Mouse (Mus musculus): ENCODE measurements at regions not wholly inside any gene's neighbourhood (a gene's known extent, or its start where the extent isn't known, plus 50 kb on each side); places are given as distances from the start of the nearest gene placed in this dataset.

GRCm38 (mm10) chr11:8148485-8148825 lies 515.9 kb downstream of the Tns3 start:
- DNase-seq (ENCODE audit: low read depth, low spot score): no peak

DNA sequence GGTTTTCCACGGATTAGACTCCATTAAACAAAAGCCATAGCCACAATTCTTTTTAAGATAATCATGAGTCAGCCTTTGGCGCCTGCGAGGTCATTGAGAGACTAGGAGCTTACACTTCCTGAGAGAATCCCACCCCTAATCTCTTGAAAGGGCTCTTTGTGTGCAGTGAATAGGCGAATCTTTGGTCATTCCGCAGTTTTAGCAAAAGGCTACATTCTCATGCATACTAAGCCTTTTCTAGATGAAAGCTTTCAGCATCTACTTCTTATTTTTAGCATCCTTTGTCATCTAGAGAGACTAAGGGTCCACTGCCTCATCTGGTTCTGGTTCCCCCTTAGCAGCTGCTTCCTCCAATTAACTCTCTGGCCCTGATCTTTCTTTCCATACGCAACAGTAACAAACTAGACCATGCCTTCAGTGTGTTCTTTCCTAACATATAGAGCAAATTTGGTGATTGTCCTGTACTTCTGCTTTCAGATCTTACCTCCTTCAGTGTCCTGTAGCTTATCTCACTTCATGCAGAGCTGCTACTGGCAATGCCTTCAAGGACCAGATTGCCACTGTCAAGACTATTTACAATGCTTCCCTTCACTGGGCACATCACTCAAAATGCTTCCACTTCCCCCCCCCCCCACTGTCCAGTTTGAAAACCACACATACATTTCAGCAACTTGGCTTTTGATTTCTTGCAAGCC lies 516.4 kb downstream of the Tns3 start:
- DNase-seq (ENCODE audit: low read depth, low spot score): no peak

DNA sequence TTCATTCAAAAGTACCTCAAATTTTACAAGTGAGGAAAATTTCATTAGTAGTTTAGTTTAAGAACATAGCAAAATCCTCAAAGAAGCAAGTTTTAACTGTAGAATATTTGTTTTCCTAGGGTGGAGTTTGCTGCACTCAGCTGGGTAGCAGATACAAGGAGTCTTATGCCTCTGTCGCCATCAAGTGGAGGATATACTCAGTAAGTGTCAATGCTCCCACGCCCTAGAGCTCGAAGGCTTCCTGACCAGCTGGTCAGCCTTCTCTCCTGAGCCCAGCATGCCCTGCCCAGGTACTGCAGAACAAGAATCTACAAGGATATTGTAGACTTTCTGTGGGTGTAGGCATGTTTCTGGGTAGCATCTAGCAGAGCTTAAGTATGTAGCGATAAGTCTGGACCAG lies 527.0 kb downstream of the Tns3 start:
- no peak for DNase-seq (ENCODE audit: low read depth, low spot score)

- DNase-seq (ENCODE audit: low read depth, low spot score): no peak
Measured at GRCm38 (mm10) chr11:8136666-8137065, 527.7 kb downstream of the Tns3 start.

- DNase-seq (ENCODE audit: low read depth, low spot score): no peak
Measured at GRCm38 (mm10) chr11:8109286-8109685, 555.0 kb downstream of the Tns3 start.

GRCm38 (mm10) chr11:8101091-8101490 lies 563.2 kb downstream of the Tns3 start:
- DNase-seq (ENCODE audit: low read depth, low spot score): no peak

DNA sequence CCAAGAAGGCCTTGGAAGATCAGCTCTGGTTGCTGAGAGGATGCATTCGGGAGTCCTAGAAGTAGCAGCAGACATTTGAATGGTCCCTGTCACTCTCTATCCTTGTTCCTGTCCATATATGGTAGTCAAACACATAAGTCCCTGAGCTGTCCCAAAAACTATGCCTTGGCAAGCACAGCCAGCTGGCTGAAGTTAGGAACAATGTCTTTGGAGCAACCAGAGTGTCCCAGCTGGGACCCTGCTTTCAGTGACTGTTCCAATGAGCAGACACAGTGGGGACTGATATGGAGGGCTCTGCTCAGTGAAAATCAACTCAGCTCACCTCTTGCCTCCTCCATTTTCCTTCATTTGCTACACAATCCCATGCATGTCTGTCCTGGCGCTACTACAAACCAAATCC lies 580.0 kb downstream of the Tns3 start:
- DNase-seq (ENCODE audit: low read depth, low spot score): no peak

DNA sequence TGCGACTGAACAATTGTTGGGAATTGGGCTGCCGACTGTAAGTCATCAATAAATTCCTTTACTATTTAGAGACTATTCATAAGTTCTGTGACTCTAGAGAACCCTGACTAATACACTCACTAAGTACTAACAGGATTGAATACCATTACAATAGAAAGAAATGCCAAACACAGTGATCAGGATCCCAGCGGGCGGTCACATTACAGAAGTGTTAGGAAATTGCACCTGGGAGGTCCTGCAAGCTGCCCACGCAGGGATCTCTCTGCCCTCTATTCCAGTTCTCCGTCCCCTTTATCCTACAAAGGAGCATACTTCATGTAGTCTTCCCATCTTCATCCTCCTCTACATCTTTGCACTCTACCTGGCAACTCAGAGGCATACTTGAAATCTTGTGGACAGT lies 581.5 kb downstream of the Tns3 start:
- DNase-seq (ENCODE audit: low read depth, low spot score): no peak

DNA sequence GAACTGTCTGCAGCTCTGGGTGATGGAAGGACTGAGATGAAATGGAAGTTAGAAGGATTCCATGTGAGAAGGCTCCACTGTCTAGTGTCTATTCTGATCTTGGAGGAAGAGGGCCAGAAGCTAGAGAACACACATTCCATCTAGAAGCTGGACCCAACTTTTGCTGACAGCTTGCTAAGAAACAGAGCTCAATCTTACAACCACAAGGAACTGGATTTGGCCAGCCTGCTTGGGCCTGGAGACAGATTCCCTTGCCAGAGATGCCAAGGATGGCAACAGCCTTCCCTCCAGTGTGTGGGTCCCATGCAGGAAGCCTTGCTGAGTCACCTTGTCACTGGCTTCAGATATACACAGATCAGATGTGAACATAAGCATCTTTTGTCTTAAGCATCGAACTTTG lies 591.0 kb downstream of the Tns3 start:
- no peak for DNase-seq (ENCODE audit: low read depth, low spot score)

GRCm38 (mm10) chr11:8068873-8069272 lies 595.5 kb downstream of the Tns3 start:
- no peak for DNase-seq (ENCODE audit: low read depth, low spot score)

- no peak for DNase-seq (ENCODE audit: low read depth, low spot score)
Measured at GRCm38 (mm10) chr11:8067330-8067729, 597.0 kb downstream of the Tns3 start.

- DNase-seq (ENCODE audit: low read depth, low spot score): no peak
Measured at GRCm38 (mm10) chr11:8065811-8066210, 598.5 kb downstream of the Tns3 start.

GRCm38 (mm10) chr11:8065086-8065485 lies 599.2 kb downstream of the Tns3 start:
- no peak for DNase-seq (ENCODE audit: low read depth, low spot score)

DNA sequence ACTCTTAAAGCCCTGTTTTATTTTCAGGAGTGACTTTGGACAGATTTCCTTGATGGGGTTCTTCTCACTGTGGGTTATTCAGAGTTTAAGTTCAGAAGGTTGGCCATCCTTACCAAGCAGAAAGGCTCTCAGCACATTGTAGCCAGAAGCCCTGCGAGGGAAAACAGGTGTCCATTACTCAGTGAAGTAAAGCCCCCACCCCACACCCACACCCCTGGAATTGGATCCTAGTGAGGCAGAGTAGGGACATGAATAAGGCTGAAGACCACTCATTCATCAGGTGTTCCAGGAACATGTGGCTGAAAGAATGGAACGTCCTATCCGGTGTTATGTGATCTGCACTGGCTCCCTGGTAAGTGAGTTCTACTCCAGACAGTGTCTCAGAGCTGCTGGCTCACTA lies 602.3 kb downstream of the Tns3 start:
- DNase-seq (ENCODE audit: low read depth, low spot score): no peak

- DNase-seq (ENCODE audit: low read depth, low spot score): no peak
Measured at GRCm38 (mm10) chr11:8061573-8061972, 602.8 kb downstream of the Tns3 start.

GRCm38 (mm10) chr11:8051499-8051898 lies 612.8 kb downstream of the Tns3 start:
- DNase-seq (ENCODE audit: low read depth, low spot score): no peak

DNA sequence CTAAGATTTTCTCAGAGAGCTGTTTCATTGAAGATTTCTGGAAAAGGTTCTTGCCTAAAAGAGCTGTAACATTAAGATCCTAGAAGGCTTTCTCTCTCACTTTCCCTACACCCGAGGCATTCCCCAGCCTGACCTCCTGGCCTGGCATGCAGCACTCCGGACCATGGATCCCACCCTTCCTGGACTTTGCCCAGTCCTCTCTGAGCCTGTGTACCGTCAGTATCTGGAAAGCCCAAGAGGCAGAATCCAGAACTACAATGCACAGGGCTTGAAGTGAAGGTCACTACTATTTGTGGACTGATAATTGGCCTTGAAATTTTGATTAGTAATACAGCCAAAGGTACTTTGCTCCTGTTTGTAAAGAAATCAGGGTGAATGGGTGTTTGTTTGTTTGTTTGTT lies 619.2 kb downstream of the Tns3 start:
- DNase-seq (ENCODE audit: low read depth, low spot score): no peak

DNA sequence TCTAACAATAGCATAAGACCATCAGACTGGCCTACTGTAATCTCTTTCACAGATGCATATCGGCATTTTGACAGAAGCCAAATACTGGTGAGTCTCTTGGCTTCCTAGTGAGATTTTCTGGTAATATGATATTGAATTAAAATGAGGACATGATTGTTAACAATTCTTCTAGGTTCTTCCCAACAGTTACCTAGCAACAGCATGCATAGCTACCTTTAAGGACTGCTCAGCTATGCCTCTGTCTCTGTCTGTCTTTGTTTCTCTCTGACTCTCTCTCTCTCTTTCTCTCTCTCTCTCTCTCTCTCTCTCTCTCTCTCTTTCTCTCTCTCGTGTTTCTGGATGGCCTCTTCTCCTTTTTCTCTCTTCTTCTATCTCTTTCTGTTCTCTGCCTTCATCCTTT lies 634.2 kb downstream of the Tns3 start:
- DNase-seq (ENCODE audit: low read depth, low spot score): no peak

DNA sequence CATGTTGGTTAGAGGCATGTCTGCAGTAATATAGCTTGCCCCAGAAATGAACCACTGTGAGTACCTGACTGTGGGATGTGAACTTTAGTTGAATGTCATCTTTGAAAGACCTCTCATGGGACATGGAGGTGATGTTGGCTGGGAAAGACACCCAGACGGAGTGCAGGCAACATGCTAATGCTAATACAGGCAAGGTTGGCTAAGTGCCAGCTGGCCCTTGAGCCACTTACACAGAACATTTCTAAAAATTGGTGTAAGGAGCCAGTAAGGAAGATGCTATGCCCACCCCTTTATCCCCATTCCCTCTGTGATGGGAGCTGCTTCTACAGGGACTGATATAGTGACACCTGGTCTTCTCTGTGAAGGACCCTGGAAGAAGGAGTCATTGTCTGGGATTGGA lies 656.5 kb downstream of the Tns3 start:
- no peak for DNase-seq (ENCODE audit: low read depth, low spot score)

DNA sequence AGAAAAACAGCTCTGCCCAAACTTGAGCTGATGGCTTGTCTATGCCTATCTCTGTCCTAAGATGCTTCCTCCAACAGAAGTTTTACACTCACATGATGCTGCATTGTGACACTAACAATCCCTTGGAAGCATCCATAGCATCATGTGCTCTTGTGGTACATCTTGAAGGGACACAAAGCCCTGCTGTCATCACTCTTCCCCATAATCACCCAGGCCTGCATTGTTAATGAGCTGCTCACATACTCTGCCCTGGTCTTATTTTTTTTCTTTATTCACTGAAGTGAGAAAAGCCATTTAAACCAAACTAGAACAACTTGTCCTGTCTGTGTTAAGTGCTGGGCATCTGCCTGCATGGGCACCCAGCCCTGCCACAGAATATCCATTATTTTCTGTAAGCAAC lies 683.3 kb downstream of the Tns3 start:
- DNase-seq (ENCODE audit: low read depth, low spot score): no peak

DNA sequence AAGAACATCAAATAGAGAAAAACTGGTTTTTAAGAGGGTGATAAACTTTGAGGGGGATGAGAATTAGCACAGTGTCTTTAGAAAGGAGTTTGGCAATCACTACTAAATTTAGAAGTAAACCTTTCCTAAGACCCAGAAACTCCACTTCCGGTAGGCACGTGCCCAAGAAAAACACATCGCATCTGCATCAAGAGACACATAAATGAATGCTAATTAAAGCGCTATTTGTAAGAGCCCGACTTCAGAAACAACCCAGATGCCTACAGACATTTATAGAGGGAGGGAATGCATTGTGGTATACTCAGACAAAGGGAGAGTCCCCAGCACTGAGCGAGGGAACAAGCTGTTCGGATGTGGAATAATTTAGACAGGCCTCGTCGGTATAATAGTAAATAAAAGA lies 688.5 kb downstream of the Tns3 start:
- no peak for DNase-seq (ENCODE audit: low read depth, low spot score)

- DNase-seq (ENCODE audit: low read depth, low spot score): no peak
Measured at GRCm38 (mm10) chr11:7949931-7950330, 714.4 kb downstream of the Tns3 start.

DNA sequence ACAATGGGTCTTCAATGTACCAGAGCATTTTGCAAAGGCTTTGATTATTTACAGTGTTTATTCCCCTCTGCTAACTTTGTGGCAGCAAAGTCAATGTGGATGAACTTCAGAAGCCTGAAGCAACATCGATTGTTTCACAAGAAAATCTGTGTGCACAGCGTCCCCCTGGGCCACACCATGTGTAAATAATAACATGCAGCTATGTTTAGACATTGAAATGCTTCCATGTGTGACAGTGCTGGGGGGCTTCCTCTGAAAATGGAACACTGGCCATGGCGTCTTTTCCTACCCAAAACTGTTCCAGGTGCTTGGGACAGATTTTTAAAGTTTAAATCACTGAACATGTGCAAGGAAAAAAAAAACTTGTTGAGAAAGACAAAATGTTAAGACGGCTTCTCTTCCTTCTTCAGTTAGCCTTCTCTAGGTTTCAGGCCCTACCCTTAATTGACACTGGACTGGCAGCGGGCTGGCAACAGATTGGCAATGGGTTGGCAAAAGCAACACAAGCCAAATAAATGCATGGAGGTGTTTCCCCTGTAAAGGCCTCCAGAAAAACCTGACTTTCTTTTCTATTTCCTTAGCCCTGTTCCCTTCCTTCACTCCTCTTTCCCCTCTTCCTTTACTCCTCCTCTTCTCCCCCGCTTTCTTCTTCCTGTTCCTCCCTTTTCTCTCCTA lies 715.0 kb downstream of the Tns3 start:
- no peak for DNase-seq (ENCODE audit: low read depth, low spot score)
